Mouse (Mus musculus) stomach, embryonic 15.5 days (tissue): ENCODE data around the gene Asgr1. TPM values are rescaled to one million over a fixed set of nuclear protein-coding genes. Genes with fewer than 3 reads are reported as not detected.
"Not testable (repeated sequence)": the region's sequence is repeated elsewhere in the genome, so short reads cannot be mapped to it uniquely, and the experiment has no call there.

Experiments
- ATAC-seq: fragments of 200-750 bp; cut with Nextera tagmentation; 2 replicates; pipeline ENCODE4 v1.8.0; 2017; ENCODE audit warnings: low read depth, moderate number of reproducible peaks, moderate TSS enrichment; ENCODE audit not compliant: insufficient read depth, low FRiP score
- H3K27ac ChIP-seq: fragments of 300-500 bp; sonication (generic); 2 replicates; pipeline ENCODE4 v1.5.1; 2015; ENCODE audit warnings: mild to moderate bottlenecking, inconsistent platforms
- H3K27me3 ChIP-seq: fragments of 300-500 bp; sonication (generic); replicated peaks from 2 replicates; pipeline ENCODE4 v1.6.1; 2015; ENCODE audit warnings: inconsistent platforms
- H3K36me3 ChIP-seq: fragments of 300-500 bp; sonication (generic); 2 replicates; pipeline ENCODE4 v1.6.1; 2015; ENCODE audit warnings: inconsistent platforms
- H3K4me1 ChIP-seq: fragments of 300-500 bp; sonication (generic); 2 replicates; pipeline ENCODE4 v1.6.1; 2015; ENCODE audit warnings: inconsistent platforms
- H3K4me2 ChIP-seq: fragments of 300-500 bp; sonication (generic); 2 replicates; pipeline ENCODE4 v1.6.1; 2015; ENCODE audit warnings: mild to moderate bottlenecking, inconsistent platforms
- H3K4me3 ChIP-seq: fragments of 300-500 bp; sonication (generic); replicated peaks from 2 replicates; pipeline ENCODE4 v1.5.1; 2015; ENCODE audit warnings: inconsistent platforms
- H3K9ac ChIP-seq: fragments of 300-500 bp; sonication (generic); 2 replicates; pipeline ENCODE4 v1.6.1; 2015; ENCODE audit warnings: inconsistent platforms
- H3K9me3 ChIP-seq: fragments of 300-500 bp; sonication (generic); 2 replicates; pipeline ENCODE4 v1.6.1; 2016; ENCODE audit warnings: inconsistent platforms
- WGBS: fragments of 180-500 bp; shearing (Covaris S2); methylation state at CpG from one replicate; pipeline ENCODE4 v1.1.7; 2015; 5-methylcytosine and 5-hydroxymethylcytosine counted together
- polyA plus RNA-seq: library from polyadenylated mRNA; unstranded; fragments of >200 nt; fragmentation: Nextera tagmentation; extraction: Ambion mirVana; gene quantifications from 2 replicates; pipeline ENCODE4 v1.2.1, GENCODE M21; 2015

Gene Asgr1
- polyA plus RNA-seq: 0.30 and 0.96 TPM in 2 replicates

GRCm38 (mm10) chr11:70053898-70054570 is at the start of gene Asgr1:
Gene Asgr1 (plus strand): TSS chr11:70054085.
- no peaks in the 10 kb centered on the region for H3K36me3 ChIP-seq
- WGBS: 77% methylated on average over 10 of the region's 10 CpGs
- no peak within 1 kb of the TSS for H3K9ac ChIP-seq
- no peak within 1 kb of the TSS for H3K27ac ChIP-seq
- 0 out of 2 replicates have a peak, but pooled peaks cover 6% of the 10 kb centered on the region for H3K4me1 ChIP-seq
- ATAC-seq: no peak
- H3K4me2 ChIP-seq: no peak within 1 kb of the TSS
- no peak within 1 kb of the TSS for H3K4me3 ChIP-seq
- H3K9me3 ChIP-seq: no peaks in the 10 kb centered on the region
- H3K27me3 ChIP-seq: no peaks in the 10 kb centered on the region

- no peaks in the 10 kb centered on the region for H3K27me3 ChIP-seq
- no peak overlapping the region for H3K9ac ChIP-seq
- no peak overlapping the region for H3K4me3 ChIP-seq
- H3K4me2 ChIP-seq: no peak overlapping the region
- no peak overlapping the region for H3K27ac ChIP-seq
- WGBS: 58% methylated on average over 5 of the region's 5 CpGs
- H3K4me1 ChIP-seq: peaks cover 25% of the 10 kb centered on the region
- peaks cover 56% of the 10 kb centered on the region for H3K36me3 ChIP-seq
- no peak for ATAC-seq
- H3K9me3 ChIP-seq: no peaks in the 10 kb centered on the region
These were observed 48.4 kb upstream of the Asgr1 start for GRCm38 (mm10) chr11:70005521-70005920.

GRCm38 (mm10) chr11:70010033-70010432 is 43.9 kb upstream of the Asgr1 start:
- no peaks in the 10 kb centered on the region for H3K27me3 ChIP-seq
- no peaks in the 10 kb centered on the region for H3K9me3 ChIP-seq
- H3K4me2 ChIP-seq: no peak overlapping the region
- H3K27ac ChIP-seq: no peak overlapping the region
- no peak for ATAC-seq
- WGBS: 88% methylated on average over 6 of the region's 6 CpGs
- H3K36me3 ChIP-seq: peaks cover 81% of the 10 kb centered on the region
- H3K4me1 ChIP-seq: peaks cover 7% of the 10 kb centered on the region
- no peak overlapping the region for H3K9ac ChIP-seq
- no peak overlapping the region for H3K4me3 ChIP-seq

GRCm38 (mm10) chr11:70010548-70010947 is 43.3 kb upstream of the Asgr1 start:
- Histone ChIP-seq H3K4me3 (no peak overlapping the region), H3K27ac (no peak overlapping the region), H3K27me3 (no peaks in the 10 kb centered on the region), H3K9me3 (no peaks in the 10 kb centered on the region), H3K9ac (no peak overlapping the region), H3K4me2 (no peak overlapping the region), H3K4me1 (peaks cover 7% of the 10 kb centered on the region), H3K36me3 (peaks cover 76% of the 10 kb centered on the region)
- 85% methylated on average over 12 of the region's 12 CpGs for WGBS
- ATAC-seq: no peak

GRCm38 (mm10) chr11:70010961-70011360 is 42.9 kb upstream of the Asgr1 start:
- WGBS: 89% methylated on average over 10 of the region's 10 CpGs
- H3K4me3 ChIP-seq: no peak overlapping the region

GRCm38 (mm10) chr11:70012931-70013330 is 41.0 kb upstream of the Asgr1 start:
- H3K9me3 ChIP-seq: no peaks in the 10 kb centered on the region
- ATAC-seq: no peak
- no peak overlapping the region for H3K4me2 ChIP-seq
- peaks cover 55% of the 10 kb centered on the region for H3K36me3 ChIP-seq
- no peak overlapping the region for H3K4me3 ChIP-seq
- no peak overlapping the region for H3K9ac ChIP-seq
- no peak overlapping the region for H3K27ac ChIP-seq
- H3K4me1 ChIP-seq: peaks cover 14% of the 10 kb centered on the region
- H3K27me3 ChIP-seq: no peaks in the 10 kb centered on the region
- WGBS: 87% methylated on average over 9 of the region's 9 CpGs

More at GRCm38 (mm10) chr11:70010961-70011360, 42.9 kb upstream of the Asgr1 start:
- no peak overlapping the region for H3K9ac ChIP-seq
- H3K4me2 ChIP-seq: no peak overlapping the region
- peaks cover 7% of the 10 kb centered on the region for H3K4me1 ChIP-seq
- H3K9me3 ChIP-seq: no peaks in the 10 kb centered on the region
- no peak for ATAC-seq
- H3K27me3 ChIP-seq: no peaks in the 10 kb centered on the region
- H3K36me3 ChIP-seq: peaks cover 73% of the 10 kb centered on the region
- H3K27ac ChIP-seq: no peak overlapping the region

- Histone ChIP-seq H3K4me2 (no peak overlapping the region), H3K36me3 (peaks cover 50% of the 10 kb centered on the region), H3K9ac (no peak overlapping the region), H3K27ac (no peak overlapping the region), H3K4me3 (no peak overlapping the region), H3K27me3 (no peaks in the 10 kb centered on the region), H3K4me1 (peaks cover 17% of the 10 kb centered on the region), H3K9me3 (no peaks in the 10 kb centered on the region)
- ATAC-seq: no peak
- 87% methylated on average over 3 of the region's 3 CpGs for WGBS
These were observed 40.5 kb upstream of the Asgr1 start for GRCm38 (mm10) chr11:70013408-70013807.

- H3K27ac ChIP-seq: no peak overlapping the region
- 68% methylated on average over 5 of the region's 5 CpGs for WGBS
- peak overlapping the region; percentile 58; the same call in 1 of the 2 replicates for H3K4me3 ChIP-seq
- no peaks in the 10 kb centered on the region for H3K27me3 ChIP-seq
- H3K4me1 ChIP-seq: peaks cover 19% of the 10 kb centered on the region
- no peaks in the 10 kb centered on the region for H3K9me3 ChIP-seq
- no peak for ATAC-seq
- peaks cover 44% of the 10 kb centered on the region for H3K36me3 ChIP-seq
- H3K4me2 ChIP-seq: peak overlapping the region; percentile 74
- H3K9ac ChIP-seq: no peak overlapping the region
These were observed 39.8 kb upstream of the Asgr1 start for GRCm38 (mm10) chr11:70014051-70014450.

- Histone ChIP-seq H3K9me3 (no peaks in the 10 kb centered on the region), H3K4me1 (peaks cover 27% of the 10 kb centered on the region), H3K27me3 (no peaks in the 10 kb centered on the region), H3K27ac (peak within 1 kb of the TSS; percentile 31; the same call in 1 of the 2 replicates), H3K9ac (peak within 1 kb of the TSS; percentile 24; the same call in 1 of the 2 replicates), H3K36me3 (peaks cover 34% of the 10 kb centered on the region), H3K4me2 (peak within 1 kb of the TSS; percentile 74), H3K4me3 (peak within 1 kb of the TSS; percentile 58)
- WGBS: under 1% methylated on average over 35 of the region's 35 CpGs
- peak; percentile 79 for ATAC-seq
These were observed 38.9 kb upstream of the Asgr1 start, which contains the start of gene Acadvl for GRCm38 (mm10) chr11:70014880-70015558. Gene Acadvl (minus strand): TSS chr11:70015411.

GRCm38 (mm10) chr11:70015677-70016076 is 38.2 kb upstream of the Asgr1 start:
- H3K36me3 ChIP-seq: peaks cover 27% of the 10 kb centered on the region
- no peaks in the 10 kb centered on the region for H3K9me3 ChIP-seq
- no peak overlapping the region for H3K9ac ChIP-seq
- peaks cover 33% of the 10 kb centered on the region for H3K4me1 ChIP-seq
- H3K27ac ChIP-seq: no peak overlapping the region
- peak overlapping the region; percentile 74 for H3K4me2 ChIP-seq
- no peak for ATAC-seq
- 66% methylated on average over 6 of the region's 6 CpGs for WGBS
- H3K27me3 ChIP-seq: no peaks in the 10 kb centered on the region
- no peak overlapping the region for H3K4me3 ChIP-seq

GRCm38 (mm10) chr11:70016177-70016576 is 37.7 kb upstream of the Asgr1 start:
- H3K27ac ChIP-seq, H3K9me3 ChIP-seq, H3K4me2 ChIP-seq, H3K27me3 ChIP-seq, ATAC-seq, H3K9ac ChIP-seq, H3K4me3 ChIP-seq: not testable (repeated sequence)
- WGBS: 83% methylated on average over 2 of the region's 2 CpGs
- peaks cover 33% of the 10 kb centered on the region for H3K4me1 ChIP-seq
- peaks cover 22% of the 10 kb centered on the region for H3K36me3 ChIP-seq

GRCm38 (mm10) chr11:70016669-70017068 is 37.2 kb upstream of the Asgr1 start, which contains the start of gene Dlg4:
Gene Dlg4 (plus strand): TSS chr11:70016942.
- peak within 1 kb of the TSS; percentile 76 for H3K4me2 ChIP-seq
- no peak within 1 kb of the TSS for H3K4me3 ChIP-seq
- H3K36me3 ChIP-seq: peaks cover 17% of the 10 kb centered on the region
- H3K27me3 ChIP-seq: no peaks in the 10 kb centered on the region
- WGBS: 60% methylated on average over 3 of the region's 3 CpGs
- ATAC-seq: no peak
- H3K9me3 ChIP-seq: no peaks in the 10 kb centered on the region
- H3K4me1 ChIP-seq: peaks cover 33% of the 10 kb centered on the region
- no peak within 1 kb of the TSS for H3K9ac ChIP-seq
- 0 out of 2 replicates have a peak within 1 kb of the TSS, but pooled peaks have one; percentile 54 for H3K27ac ChIP-seq
